Comparison of ENCODE assay signal across 14 mouse cellular contexts in the genomic region with DNA sequence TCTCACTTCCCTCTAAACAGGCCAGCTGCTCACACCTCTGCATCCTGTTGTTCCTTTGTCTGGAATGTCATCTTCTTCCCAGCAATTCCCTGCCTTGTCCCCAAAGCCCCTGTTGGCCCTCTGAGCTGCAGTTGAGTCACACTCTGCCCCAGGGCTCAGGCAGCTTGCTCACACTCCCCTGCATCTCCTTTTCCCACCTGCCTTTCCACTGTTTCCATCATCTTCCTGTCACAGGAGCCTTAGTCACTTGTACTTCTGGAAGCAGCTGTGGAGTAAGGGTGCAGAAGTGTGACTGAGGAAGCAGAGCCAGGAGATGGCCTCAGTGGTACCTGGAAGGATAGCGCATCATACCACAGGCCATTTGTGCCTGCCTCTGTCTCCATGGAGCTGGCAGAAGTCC.
"Had no signal": no experiment of that assay in that cellular context is flagged by ENCODE, and none has a peak within 500 bp of the region (broad histone marks: within the 10 kb centered on the region; RNA-seq: fewer than 3 reads in every experiment).

No protein-coding gene starts in this region.

- H3K4me1 ChIP-seq: midbrain, embryonic 13.5 days; midbrain, embryonic 15.5 days; neural tube, embryonic 12.5 days had no signal

- DNase-seq: lung, adult 18-20 months; lung, embryonic 14.5 days; lung, postnatal 10 days; lung, postnatal 4 days; right cerebral cortex, postnatal 25 days; right cerebral cortex, postnatal 4 days; spleen, adult 18-20 months; thymus, adult 18-20 months; thymus, postnatal 14 days; thymus, postnatal 36 days had no signal

- H3K27me3 ChIP-seq: midbrain, embryonic 13.5 days; midbrain, embryonic 15.5 days; neural tube, embryonic 12.5 days had no signal

- H3K27ac ChIP-seq: midbrain, embryonic 13.5 days; midbrain, embryonic 15.5 days; neural tube, embryonic 12.5 days had no signal

- H3K4me3 ChIP-seq: midbrain, embryonic 13.5 days; midbrain, embryonic 15.5 days; neural tube, embryonic 12.5 days had no signal

- H3K4me2 ChIP-seq: lung, embryonic 14.5 days; midbrain, embryonic 11.5 days; midbrain, embryonic 13.5 days; midbrain, embryonic 15.5 days; neural tube, embryonic 12.5 days had no signal

- H3K9me3 ChIP-seq: midbrain, embryonic 13.5 days; midbrain, embryonic 15.5 days; neural tube, embryonic 12.5 days had no signal

- H3K9ac ChIP-seq: lung, embryonic 14.5 days; midbrain, embryonic 13.5 days; midbrain, embryonic 15.5 days; neural tube, embryonic 12.5 days had no signal

- ATAC-seq: midbrain, embryonic 13.5 days; midbrain, embryonic 15.5 days had no signal
